Mouse (Mus musculus) C2C12 (cell line): Measurements from ENCODE around the gene Antxr1.

Source experiments
- CEBPB ChIP-seq: IDR thresholded peaks from one replicate; pipeline ENCODE4 v1.6.1; 2011; ENCODE audit warnings: low read depth, mild to moderate bottlenecking, control low read depth, moderate library complexity
- CTCF ChIP-seq: IDR thresholded peaks from one replicate; pipeline ENCODE4 v1.5.1; 2011; ENCODE audit not compliant: control insufficient read depth, insufficient read depth, insufficient read length
- FOSL1 ChIP-seq: IDR thresholded peaks from one replicate; pipeline ENCODE4 v1.8.0; 2011; ENCODE audit warnings: mild to moderate bottlenecking, low read length; ENCODE audit not compliant: poor library complexity, insufficient read depth, severe bottlenecking
- MAX ChIP-seq: IDR thresholded peaks from one replicate; pipeline ENCODE4 v1.6.1; 2011; ENCODE audit warnings: mild to moderate bottlenecking, control low read depth
- MYOD1 ChIP-seq: IDR thresholded peaks from one replicate; pipeline ENCODE4 v1.6.1; 2011; ENCODE audit warnings: low read depth; ENCODE audit not compliant: control insufficient read depth, insufficient read length
- MYOG ChIP-seq: IDR thresholded peaks from one replicate; pipeline ENCODE4 v1.6.1; 2011; ENCODE audit not compliant: control insufficient read depth, insufficient read length; ENCODE audit errors: extremely low read depth
- USF1 ChIP-seq: IDR thresholded peaks from one replicate; pipeline ENCODE4 v1.6.1; 2011; ENCODE audit warnings: low read depth, mild to moderate bottlenecking, control low read depth, moderate library complexity

DNA sequence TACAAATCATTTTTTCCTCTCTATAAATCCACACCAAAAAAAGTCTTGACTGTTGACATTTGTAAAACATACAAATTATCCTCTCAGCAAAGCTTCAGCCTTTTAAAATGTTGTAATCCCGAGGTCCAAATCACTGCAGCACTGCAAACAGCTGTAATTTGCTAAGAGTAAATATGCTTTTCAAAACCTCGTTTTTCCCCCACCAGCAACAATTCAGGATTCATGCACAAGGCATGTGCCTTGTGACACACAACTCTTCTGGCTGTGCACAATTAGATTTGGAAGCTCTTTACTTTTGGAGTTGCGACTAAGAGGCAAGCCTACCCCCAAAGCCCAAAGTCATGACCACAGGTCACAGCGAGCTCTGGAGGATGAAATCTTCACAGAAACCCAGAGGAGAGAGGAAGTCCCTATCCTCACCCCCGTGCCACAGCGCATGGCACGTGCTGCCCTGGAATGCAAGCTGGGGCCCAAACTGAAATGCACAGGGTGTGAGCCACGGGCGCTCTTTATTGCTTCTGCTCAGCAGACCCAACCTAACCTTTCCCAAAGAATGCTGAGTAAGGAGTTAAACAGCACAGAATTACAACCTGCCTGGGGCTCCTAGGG lies 87.3 kb downstream of the Antxr1 start:
- TF ChIP-seq MAX = no peak
- no peak for TF ChIP-seq CTCF
- no peak for TF ChIP-seq FOSL1
- no peak for TF ChIP-seq USF1
- no peak for TF ChIP-seq MYOG
- no peak for TF ChIP-seq MYOD1
- no peak for TF ChIP-seq CEBPB
